Mouse (Mus musculus) spleen, adult 2 months (tissue): ENCODE data around the gene Dagla. TPM values are rescaled to one million over a fixed set of nuclear protein-coding genes. Genes with fewer than 3 reads are reported as not detected.

Experiments
- DNase-seq, 2 experiments: peaks; one replicate each; pipeline versions ENCODE4 v3.0.0 to v3.0.0-alpha.2; 2012 to 2021; ENCODE audit warnings: low spot score in 2 of 2, low read depth in 1 of 2
- H3K27ac ChIP-seq: fragments of 200-500 bp; 2 replicates; pipeline ENCODE4 v1.5.1; 2012; ENCODE audit warnings: low read length, inconsistent platforms; ENCODE audit not compliant: insufficient read depth
- H3K27me3 ChIP-seq: fragments of 200-500 bp; 2 replicates; pipeline ENCODE4 v1.6.1; 2012; ENCODE audit warnings: mild to moderate bottlenecking, moderate library complexity, low read length, inconsistent platforms; ENCODE audit not compliant: control insufficient read depth, insufficient read depth
- H3K36me3 ChIP-seq: fragments of 200-500 bp; 2 replicates; pipeline ENCODE4 v1.6.1; 2012; ENCODE audit warnings: mild to moderate bottlenecking, low read length, inconsistent platforms; ENCODE audit not compliant: control insufficient read depth, insufficient read depth
- H3K4me1 ChIP-seq: fragments of 200-500 bp; 2 replicates; pipeline ENCODE4 v1.6.1; 2011; ENCODE audit warnings: inconsistent platforms; ENCODE audit not compliant: control insufficient read depth, insufficient read depth, insufficient read length
- H3K4me3 ChIP-seq: fragments of 200-500 bp; 2 replicates; pipeline ENCODE4 v1.5.1; 2011; ENCODE audit warnings: mild to moderate bottlenecking, inconsistent platforms; ENCODE audit not compliant: insufficient read depth, insufficient read length; ENCODE audit errors: extremely low read depth
- CTCF ChIP-seq: fragments of 200-500 bp; IDR thresholded peaks from 2 replicates; pipeline ENCODE4 v1.5.1; 2011; ENCODE audit warnings: mild to moderate bottlenecking, inconsistent platforms; ENCODE audit not compliant: insufficient read depth, insufficient read length, insufficient replicate concordance; ENCODE audit errors: extremely low read depth
- POLR2A ChIP-seq: fragments of 200-500 bp; IDR thresholded peaks from 2 replicates; pipeline ENCODE4 v1.6.1; 2011; ENCODE audit warnings: low read depth, low read length, inconsistent platforms
- WGBS: fragments of 180-500 bp; shearing (Covaris S2); methylation state at CpG from one replicate; pipeline ENCODE4 v1.1.7; 2018; 5-methylcytosine and 5-hydroxymethylcytosine counted together
- polyA plus RNA-seq: library from polyadenylated mRNA; depleted of rRNA; stranded (reverse); fragments of >200 nt; gene quantifications from 2 replicates; pipeline ENCODE4 v1.2.3, GENCODE M21; 2012

Gene Dagla
- polyA plus RNA-seq, 1 experiment: 4.4 TPM

GRCm38 (mm10) chr19:10294631-10295562 lies 9.8 kb downstream of the Dagla start:
- Histone ChIP-seq H3K4me3 (no peak overlapping the region), H3K4me1 (no peaks in the 10 kb centered on the region), H3K36me3 (no peaks in the 10 kb centered on the region), H3K27me3 (no peaks in the 10 kb centered on the region), H3K27ac (peak overlapping the region; percentile 68)
- 68% methylated on average over 20 of the region's 20 CpGs for WGBS
- no peak for DNase-seq
- no peak for TF ChIP-seq CTCF
- TF ChIP-seq POLR2A: no peak

DNA sequence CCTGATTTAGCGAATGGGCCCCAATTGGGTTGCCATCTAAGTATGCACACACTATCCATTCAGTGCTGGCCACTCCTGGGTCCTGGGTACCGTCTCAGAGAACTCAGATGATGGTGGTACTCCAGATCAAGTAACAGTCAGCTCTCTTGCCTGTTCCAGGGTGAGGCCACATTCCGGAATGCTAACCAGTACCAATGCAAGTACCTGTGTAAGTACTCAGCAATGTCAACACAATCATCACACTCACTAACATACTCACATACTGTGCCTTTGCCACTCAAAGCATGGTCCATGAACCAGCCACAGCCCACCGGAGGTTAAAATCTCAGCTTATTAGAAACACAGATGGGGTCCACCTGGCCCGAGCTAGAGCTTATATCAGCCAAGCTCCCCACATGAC lies 10.7 kb downstream of the Dagla start:
- TF ChIP-seq POLR2A (no peak), CTCF (no peak)
- Histone ChIP-seq H3K36me3 (no peaks in the 10 kb centered on the region), H3K27me3 (no peaks in the 10 kb centered on the region), H3K27ac (0 out of 2 replicates have a peak overlapping the region, but pooled peaks have one; percentile 68), H3K4me3 (no peak overlapping the region), H3K4me1 (no peaks in the 10 kb centered on the region; the same call in 1 of the 2 replicates)
- 89% methylated on average over 5 of the region's 5 CpGs for WGBS
- no peak for DNase-seq

- Histone ChIP-seq H3K36me3 (no peaks in the 10 kb centered on the region), H3K27me3 (no peaks in the 10 kb centered on the region), H3K4me1 (no peaks in the 10 kb centered on the region; the same call in 1 of the 2 replicates), H3K27ac (no peak overlapping the region), H3K4me3 (no peak overlapping the region)
- DNase-seq: no peak
- 68% methylated on average over 9 of the region's 9 CpGs for WGBS
- TF ChIP-seq CTCF (no peak), POLR2A (no peak)
Observed at GRCm38 (mm10) chr19:10291896-10292490, 12.7 kb downstream of the Dagla start.

DNA sequence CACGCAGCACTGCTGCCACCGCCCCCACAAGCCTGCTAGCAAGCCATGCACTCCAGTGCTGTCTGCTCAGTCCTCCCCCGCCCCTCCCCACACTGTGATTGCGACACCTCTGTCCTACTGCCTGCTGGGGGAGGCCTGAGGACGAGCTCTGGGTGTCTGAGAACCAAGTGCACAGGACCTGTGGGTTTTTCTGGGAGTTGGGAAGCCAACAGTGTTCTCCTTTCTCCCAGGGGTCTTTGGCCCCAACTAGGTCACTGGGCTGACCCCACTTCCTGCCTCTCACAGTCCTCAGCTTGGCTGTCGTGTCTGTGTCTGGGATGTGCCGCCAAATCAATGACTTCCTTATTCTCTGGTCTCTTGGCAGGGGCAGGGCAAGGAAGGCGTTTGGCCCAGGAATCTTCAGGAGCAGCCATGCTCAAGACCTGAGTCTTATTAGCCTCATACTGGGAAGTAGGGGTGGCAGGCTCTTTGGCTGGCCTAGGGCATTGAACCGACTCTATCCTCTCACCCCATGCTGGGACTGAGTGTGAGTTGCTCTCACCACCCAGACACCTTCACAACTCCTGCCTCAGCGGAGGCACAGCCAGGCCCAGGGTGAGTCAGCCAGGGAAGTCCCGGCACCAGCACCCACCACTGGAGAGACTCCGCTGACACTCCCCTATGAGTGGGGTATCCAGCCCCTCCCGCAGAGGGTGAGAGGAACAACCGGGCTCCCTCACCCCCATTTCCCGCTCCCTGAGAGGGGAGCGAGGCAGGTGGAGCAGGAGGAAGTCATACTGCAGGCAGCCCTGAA lies 14.3 kb downstream of the Dagla start:
- H3K4me1 ChIP-seq: no peaks in the 10 kb centered on the region; the same call in 1 of the 2 replicates
- H3K27me3 ChIP-seq: no peaks in the 10 kb centered on the region
- H3K36me3 ChIP-seq: no peaks in the 10 kb centered on the region
- no peak for TF ChIP-seq POLR2A
- no peak for TF ChIP-seq CTCF
- no peak for DNase-seq
- no peak overlapping the region for H3K4me3 ChIP-seq
- peak overlapping the region; percentile 8; the same call in 1 of the 2 replicates for H3K27ac ChIP-seq
- WGBS: 64% methylated on average over 16 of the region's 16 CpGs

GRCm38 (mm10) chr19:10289609-10290150 lies 15.0 kb downstream of the Dagla start:
- Histone ChIP-seq H3K36me3 (no peaks in the 10 kb centered on the region), H3K27ac (0 out of 2 replicates have a peak overlapping the region, but pooled peaks have one; percentile 38), H3K4me1 (no peaks in the 10 kb centered on the region; the same call in 1 of the 2 replicates), H3K27me3 (no peaks in the 10 kb centered on the region), H3K4me3 (no peak overlapping the region)
- TF ChIP-seq CTCF: no peak
- no peak for TF ChIP-seq POLR2A
- WGBS: 78% methylated on average over 4 of the region's 4 CpGs
- DNase-seq: no peak
